Comparison of ENCODE assay signal across 30 mouse cellular contexts in genomic region chr14:72806598-72806997, GRCm38 (mm10).
"Had no signal": no experiment of that assay in that cellular context is flagged by ENCODE, and none has a peak within 500 bp of the region (broad histone marks: within the 10 kb centered on the region; RNA-seq: fewer than 3 reads in every experiment).

No protein-coding gene starts in this region.

- ATAC-seq: liver, embryonic 12.5 days; liver, postnatal 0 days; midbrain, embryonic 13.5 days; midbrain, embryonic 15.5 days; midbrain, embryonic 16.5 days had no signal

- DNase-seq: left cerebral cortex, postnatal 4 days; liver; liver, embryonic 13.5 days; liver, postnatal 0 days; lung, adult 18-20 months; lung, adult 2 months; lung, embryonic 14.5 days; lung, postnatal 10 days; lung, postnatal 14 days; lung, postnatal 36 days; lung, postnatal 4 days; midbrain, embryonic 14.5 days had no signal

- H3K4me1 ChIP-seq: limb, embryonic 10.5 days; limb, embryonic 12.5 days; limb, embryonic 13.5 days; limb, embryonic 15.5 days; liver, embryonic 12.5 days; liver, embryonic 13.5 days; liver, embryonic 15.5 days; lung, embryonic 15.5 days; midbrain, embryonic 10.5 days; midbrain, embryonic 12.5 days; midbrain, embryonic 13.5 days; midbrain, embryonic 15.5 days; neural tube, embryonic 12.5 days had no signal

- H3K4me3 ChIP-seq: limb, embryonic 10.5 days; limb, embryonic 12.5 days; limb, embryonic 13.5 days; limb, embryonic 15.5 days; liver, embryonic 12.5 days; liver, embryonic 13.5 days; liver, embryonic 15.5 days; lung, embryonic 15.5 days; megakaryocyte, embryonic 14.5 days; midbrain, embryonic 10.5 days; midbrain, embryonic 12.5 days; midbrain, embryonic 13.5 days; midbrain, embryonic 15.5 days; neural tube, embryonic 12.5 days had no signal

- H3K27me3 ChIP-seq: limb, embryonic 12.5 days; limb, embryonic 13.5 days; limb, embryonic 15.5 days; liver, embryonic 12.5 days; liver, embryonic 13.5 days; liver, embryonic 15.5 days; lung, embryonic 15.5 days; midbrain, embryonic 12.5 days; midbrain, embryonic 13.5 days; midbrain, embryonic 15.5 days; neural tube, embryonic 12.5 days had no signal

- H3K27ac ChIP-seq: limb, embryonic 10.5 days; limb, embryonic 12.5 days; limb, embryonic 13.5 days; limb, embryonic 15.5 days; liver, embryonic 12.5 days; liver, embryonic 13.5 days; liver, embryonic 14.5 days; liver, embryonic 15.5 days; lung, embryonic 15.5 days; macrophage; midbrain, embryonic 10.5 days; midbrain, embryonic 12.5 days; midbrain, embryonic 13.5 days; midbrain, embryonic 15.5 days; neural tube, embryonic 12.5 days had no signal

- H3K36me3 ChIP-seq: limb, embryonic 10.5 days; limb, embryonic 12.5 days; limb, embryonic 13.5 days; limb, embryonic 15.5 days; liver, embryonic 12.5 days; liver, embryonic 13.5 days; liver, embryonic 15.5 days; lung, embryonic 15.5 days; midbrain, embryonic 10.5 days; midbrain, embryonic 12.5 days; midbrain, embryonic 13.5 days; midbrain, embryonic 15.5 days; neural tube, embryonic 12.5 days had no signal

- H3K9me3 ChIP-seq: limb, embryonic 10.5 days; limb, embryonic 12.5 days; limb, embryonic 13.5 days; limb, embryonic 15.5 days; liver, embryonic 12.5 days; liver, embryonic 13.5 days; liver, embryonic 15.5 days; lung, embryonic 15.5 days; megakaryocyte, embryonic 14.5 days; midbrain, embryonic 10.5 days; midbrain, embryonic 12.5 days; midbrain, embryonic 13.5 days; midbrain, embryonic 15.5 days; neural tube, embryonic 12.5 days had no signal

- H3K9ac ChIP-seq: limb, embryonic 12.5 days; limb, embryonic 13.5 days; limb, embryonic 15.5 days; liver, embryonic 12.5 days; liver, embryonic 13.5 days; liver, embryonic 14.5 days; liver, embryonic 15.5 days; liver, postnatal 0 days; lung, embryonic 14.5 days; lung, embryonic 15.5 days; midbrain, embryonic 12.5 days; midbrain, embryonic 13.5 days; midbrain, embryonic 15.5 days; neural tube, embryonic 12.5 days had no signal

- H3K4me2 ChIP-seq: limb, embryonic 12.5 days; limb, embryonic 13.5 days; limb, embryonic 15.5 days; liver, embryonic 11.5 days; liver, embryonic 12.5 days; liver, embryonic 13.5 days; liver, embryonic 15.5 days; lung, embryonic 14.5 days; lung, embryonic 15.5 days; midbrain, embryonic 11.5 days; midbrain, embryonic 12.5 days; midbrain, embryonic 13.5 days; midbrain, embryonic 15.5 days; neural tube, embryonic 12.5 days had no signal
